Mouse (Mus musculus) urinary bladder, adult 18-20 months (tissue): ENCODE data around the gene Ppp2ca.
A peak's percentile ranks its signal among the peaks of the same experiment; 100 is the strongest.
"Not testable (repeated sequence)": the region's sequence is repeated elsewhere in the genome, so short reads cannot be mapped to it uniquely, and the experiment has no call there.

Source experiments
- DNase-seq, 2 experiments: peaks; one replicate each; pipeline ENCODE4 v3.0.0; 2022; ENCODE audit warnings: low spot score in 2 of 2, mixed read lengths in 2 of 2

Ppp2ca gene

GRCm38 (mm10) chr11:52130451-52131068 lies 32.1 kb downstream of the Ppp2ca start:
- no peak for DNase-seq

DNA sequence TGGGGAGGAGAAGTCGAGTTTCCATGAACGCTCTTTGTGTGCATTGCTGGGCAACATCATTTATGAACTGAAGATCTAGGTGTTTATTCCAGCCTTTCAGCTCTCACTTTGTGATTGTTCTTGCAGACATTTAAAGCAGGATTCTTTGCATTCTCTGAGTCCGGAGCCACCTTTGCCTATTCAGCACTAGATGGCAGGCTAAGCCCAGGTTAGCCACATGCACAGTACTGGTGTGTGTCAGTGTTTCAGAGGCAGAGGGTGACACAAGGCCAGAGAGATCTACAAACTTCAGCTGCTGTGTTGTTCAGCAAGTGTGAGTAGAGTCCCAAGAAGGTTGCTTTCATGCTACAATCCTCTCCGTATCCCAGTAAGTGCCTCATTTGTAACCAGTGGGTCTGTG lies 45.2 kb downstream of the Ppp2ca start:
- DNase-seq, result peak in 1 of 2 experiments; percentile 30

- DNase-seq, result not testable (repeated sequence)
Observed at GRCm38 (mm10) chr11:52145428-52145827, 46.9 kb downstream of the Ppp2ca start, which contains the start of gene Olfr1373. Gene Olfr1373, minus strand, starts transcription at chr11:52145528.

DNA sequence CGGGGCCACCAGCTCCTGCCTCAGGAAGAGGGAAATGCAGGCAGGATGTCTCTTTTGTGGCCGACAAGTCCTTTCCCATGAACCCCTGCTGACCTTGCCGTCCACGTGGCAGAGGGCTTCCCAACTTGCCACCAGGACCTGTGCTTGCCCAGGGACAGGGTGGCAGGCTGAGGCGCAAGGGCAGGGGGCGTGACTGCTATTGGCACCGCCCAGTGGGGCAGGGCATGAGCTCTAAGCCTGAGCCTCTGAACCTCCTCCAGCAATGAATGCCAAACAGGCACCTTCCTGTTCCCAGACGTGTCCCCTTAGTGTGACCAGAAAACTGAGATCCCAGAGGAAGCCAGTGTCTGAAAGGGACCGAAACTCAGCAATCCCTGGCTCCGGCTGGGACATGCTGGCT lies 65.4 kb downstream of the Ppp2ca start:
- DNase-seq, result no peak

DNA sequence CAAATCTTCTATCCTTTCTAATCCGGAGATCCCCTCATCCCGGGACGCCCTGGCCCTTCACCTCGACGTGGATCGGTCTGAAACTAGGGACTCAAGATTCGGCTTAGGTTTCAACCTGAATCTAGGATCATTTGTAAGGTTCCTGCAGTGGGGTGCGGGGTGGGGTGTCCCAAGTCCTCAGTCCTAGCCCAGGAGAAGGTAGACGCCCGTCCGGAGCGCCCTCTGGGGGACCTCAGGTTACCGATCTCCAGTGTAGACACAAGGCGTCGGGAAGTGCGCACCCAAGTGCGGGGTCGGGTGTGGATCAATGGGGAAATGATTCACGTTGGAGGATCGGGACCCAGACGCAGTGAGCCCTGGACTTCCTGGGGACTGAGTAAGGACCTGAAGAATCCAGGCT lies 68.6 kb downstream of the Ppp2ca start:
- peak in 1 of 2 experiments; percentile 26 for DNase-seq

DNA sequence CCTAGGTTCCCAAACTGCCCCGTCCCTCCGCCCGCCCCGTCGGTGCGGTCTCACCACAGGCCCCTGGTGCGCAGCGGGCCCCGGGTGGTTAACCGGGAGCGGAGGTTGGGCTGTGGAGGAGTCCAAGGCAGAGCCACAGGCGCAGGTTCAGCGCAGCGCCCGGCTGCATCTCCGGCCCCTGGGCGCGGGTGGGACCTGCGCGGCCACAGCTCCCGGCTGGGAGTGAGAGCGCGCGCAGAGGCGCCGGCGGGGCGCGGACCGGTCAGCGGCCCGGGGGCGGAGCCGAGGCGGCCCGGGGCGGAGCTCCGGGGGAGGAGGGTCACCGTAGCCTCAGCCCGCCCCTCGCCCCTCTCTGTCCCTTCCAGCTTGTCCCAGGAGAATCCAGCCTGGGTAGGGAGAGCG lies 69.4 kb downstream of the Ppp2ca start:
- DNase-seq, result peak in 1 of 2 experiments; percentile 27

DNA sequence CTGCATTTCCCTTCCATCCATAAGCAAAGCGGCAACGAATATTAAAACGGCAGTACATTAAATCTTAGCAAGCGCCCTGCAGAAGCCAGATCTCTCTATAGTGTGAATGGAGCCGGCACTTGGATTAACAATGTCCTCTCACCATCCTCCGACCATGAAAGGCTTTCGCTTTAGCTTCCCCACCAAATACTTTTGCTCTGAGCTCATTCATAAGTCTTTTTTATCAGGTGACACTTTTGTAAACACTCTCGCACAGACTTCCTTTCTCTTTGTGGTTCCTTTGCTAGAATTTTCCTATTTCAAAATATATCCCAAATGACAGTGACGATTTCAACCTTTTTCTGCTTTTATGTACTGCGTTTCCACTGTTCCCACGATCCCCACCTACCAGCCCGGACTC lies 70.0 kb downstream of the Ppp2ca start:
- DNase-seq, result no peak
